Mouse (Mus musculus): ENCODE results near the gene Arhgef19.

DNA sequence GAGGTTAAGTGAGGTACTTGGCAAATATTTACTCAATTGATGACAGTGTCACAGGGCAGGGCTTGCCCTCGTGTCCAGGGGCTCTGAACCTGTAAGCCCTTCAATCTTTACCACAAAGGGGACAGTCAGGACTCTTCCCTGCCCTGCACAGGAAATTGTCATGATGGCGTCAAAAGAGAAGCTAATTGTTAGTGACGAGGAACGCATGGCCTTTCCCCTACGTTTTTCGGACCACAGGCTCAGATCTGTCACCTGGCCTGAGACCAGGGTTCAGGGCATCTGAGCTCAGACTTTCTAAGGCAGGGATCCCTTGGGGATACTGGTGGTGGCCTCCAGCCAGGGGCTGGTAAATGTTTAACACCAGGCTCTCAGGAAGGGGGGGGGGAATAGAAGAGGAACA is 41.9 kb downstream of the Arhgef19 start:
- no peak for TF ChIP-seq CTCF (IDR thresholded peaks at IDR 0.05; ENCODE audit: low read depth)
- no peak for TF ChIP-seq EP300 (IDR thresholded peaks at IDR 0.05; ENCODE audit: low read depth)
